Mouse (Mus musculus): ENCODE measurements at regions not wholly inside any gene's neighbourhood (a gene's known extent, or its start where the extent isn't known, plus 50 kb on each side); places are given as distances from the start of the nearest gene placed in this dataset.

DNA sequence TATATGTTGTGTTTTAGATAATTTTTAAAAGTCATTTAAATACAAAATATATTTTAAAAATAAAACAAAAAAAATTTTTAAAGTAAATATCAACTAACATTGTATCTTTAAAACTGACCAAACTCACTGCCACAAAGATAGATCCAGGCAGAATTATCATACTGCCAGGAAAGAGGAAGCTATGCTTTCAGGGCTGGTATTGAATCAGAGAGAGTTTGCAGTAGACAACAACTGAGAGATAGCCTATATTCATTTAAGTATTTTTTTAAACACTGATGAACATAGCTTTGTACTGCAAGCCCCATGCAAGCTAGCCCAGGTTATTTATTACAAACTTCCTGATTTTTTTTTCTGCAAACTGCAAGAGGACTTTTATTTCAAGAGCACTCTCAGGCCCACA, 142.0 kb upstream of the Arhgap18 start:
- no peak for TF ChIP-seq CTCF (IDR thresholded peaks at IDR 0.05 in 2 of 3, conservative IDR thresholded peaks at IDR 0.05 in 1 of 3; ENCODE audit: control insufficient read depth in 1 of 3, insufficient read depth in 1 of 3, low read depth in 2 of 3, low read length in 3 of 3, poor library complexity in 1 of 3, severe bottlenecking in 1 of 3)
- no peak for TF ChIP-seq MAFK (IDR thresholded peaks at IDR 0.05; ENCODE audit: borderline replicate concordance, low read depth, low read length)
- TF ChIP-seq NELFE (IDR thresholded peaks at IDR 0.05; ENCODE audit: low read depth, low read length) = no peak

Measured in MEL (cell line).